Mouse (Mus musculus) forebrain, embryonic 15.5 days (tissue): ENCODE measurements around the gene Cdk17. TPM values are rescaled to one million over a fixed set of nuclear protein-coding genes. Genes with fewer than 3 reads are reported as not detected.
"Not testable (repeated sequence)": the region's sequence is repeated elsewhere in the genome, so short reads cannot be mapped to it uniquely, and the experiment has no call there.

Source experiments
- ATAC-seq: fragments of 200-750 bp; cut with Nextera tagmentation; replicated peaks from 2 replicates; pipeline ENCODE4 v1.8.0; 2017; ENCODE audit warnings: mild to moderate bottlenecking, moderate TSS enrichment, moderate library complexity
- H3K27ac ChIP-seq: fragments of 300-500 bp; sonication (generic); replicated peaks from 2 replicates; pipeline ENCODE4 v1.5.1; 2015; ENCODE audit warnings: mild to moderate bottlenecking, inconsistent platforms
- H3K27me3 ChIP-seq: fragments of 300-500 bp; sonication (generic); 2 replicates; pipeline ENCODE4 v1.6.1; 2015; ENCODE audit warnings: inconsistent platforms
- H3K36me3 ChIP-seq: fragments of 300-500 bp; sonication (generic); 2 replicates; pipeline ENCODE4 v1.6.1; 2015; ENCODE audit warnings: mild to moderate bottlenecking, inconsistent platforms
- H3K4me1 ChIP-seq: fragments of 300-500 bp; sonication (generic); 2 replicates; pipeline ENCODE4 v1.6.1; 2015; ENCODE audit warnings: inconsistent platforms
- H3K4me2 ChIP-seq: fragments of 300-500 bp; sonication (generic); replicated peaks from 2 replicates; pipeline ENCODE4 v1.6.1; 2015; ENCODE audit warnings: mild to moderate bottlenecking, inconsistent platforms
- H3K4me3 ChIP-seq: fragments of 300-500 bp; sonication (generic); 2 replicates; pipeline ENCODE4 v1.5.1; 2015; ENCODE audit warnings: mild to moderate bottlenecking, inconsistent platforms
- H3K9ac ChIP-seq: fragments of 300-500 bp; sonication (generic); replicated peaks from 2 replicates; pipeline ENCODE4 v1.6.1; 2015; ENCODE audit warnings: mild to moderate bottlenecking, inconsistent platforms
- H3K9me3 ChIP-seq: fragments of 300-500 bp; sonication (generic); 2 replicates; pipeline ENCODE4 v1.6.1; 2016; ENCODE audit warnings: inconsistent platforms
- WGBS: fragments of 180-500 bp; shearing (Covaris S2); methylation state at CpG from one replicate; pipeline ENCODE4 v1.1.7; 2015; ENCODE audit warnings: mixed read lengths; 5-methylcytosine and 5-hydroxymethylcytosine counted together
- polyA plus RNA-seq: library from polyadenylated mRNA; unstranded; fragments of >200 nt; fragmentation: Nextera tagmentation; extraction: Ambion mirVana; gene quantifications from 2 replicates; pipeline ENCODE4 v1.2.1, GENCODE M21; 2015

The Cdk17 gene
- polyA plus RNA-seq, 1 experiment from 2014 or later = 57.3 TPM

DNA sequence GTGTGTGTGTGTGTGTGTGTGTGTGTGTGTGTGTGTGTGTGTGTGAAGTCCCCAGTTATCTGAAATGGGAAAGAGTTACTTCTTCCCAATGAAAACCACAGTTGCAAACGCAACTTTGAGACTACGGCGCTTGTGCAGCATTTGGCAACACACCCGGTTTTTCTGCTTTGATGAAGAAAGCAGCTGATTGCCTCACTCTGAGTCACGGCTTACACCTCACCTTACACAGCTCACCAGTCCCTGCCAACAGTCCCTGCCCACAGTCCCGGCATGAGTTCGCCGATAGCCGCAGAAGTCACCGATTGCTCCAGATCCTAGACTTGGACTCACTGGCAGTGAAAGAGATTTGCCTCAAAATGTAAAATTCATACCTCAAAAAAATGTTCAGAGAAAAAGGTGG is 15.6 kb upstream of the Cdk17 start:
- Histone ChIP-seq H3K27ac (no peak overlapping the region), H3K4me1 (peaks cover 9% of the 10 kb centered on the region; the same call in 1 of the 2 replicates), H3K4me2 (no peak overlapping the region), H3K9me3 (no peaks in the 10 kb centered on the region), H3K27me3 (no peaks in the 10 kb centered on the region), H3K36me3 (no peaks in the 10 kb centered on the region), H3K4me3 (no peak overlapping the region), H3K9ac (no peak overlapping the region)
- 74% methylated on average over 10 of the region's 10 CpGs for WGBS
- no peak for ATAC-seq

DNA sequence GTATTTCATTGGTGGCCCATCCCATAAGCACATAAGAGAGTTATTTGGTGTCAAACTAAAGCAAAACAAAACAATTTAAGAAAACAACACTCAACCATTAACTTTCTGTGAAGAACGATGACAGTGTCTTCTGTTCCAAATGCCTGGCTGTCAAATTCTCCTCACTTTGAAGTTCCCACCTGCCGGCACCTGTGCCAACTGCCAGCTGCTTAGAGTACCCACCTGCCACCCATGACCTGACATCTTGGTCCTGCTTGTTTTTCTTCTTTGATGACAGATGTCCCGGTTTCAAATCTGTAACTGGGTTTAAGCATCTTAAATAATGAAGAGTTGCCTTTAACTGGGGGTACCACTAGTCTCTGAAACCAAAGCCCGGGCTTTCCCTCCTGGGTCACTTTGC is 14.1 kb upstream of the Cdk17 start:
- no peaks in the 10 kb centered on the region for H3K9me3 ChIP-seq
- ATAC-seq = no peak
- H3K9ac ChIP-seq = no peak overlapping the region
- no peak overlapping the region for H3K4me3 ChIP-seq
- H3K27ac ChIP-seq = no peak overlapping the region
- 83% methylated on average over 4 of the region's 4 CpGs for WGBS
- no peak overlapping the region for H3K4me2 ChIP-seq
- H3K27me3 ChIP-seq = no peaks in the 10 kb centered on the region
- no peaks in the 10 kb centered on the region for H3K36me3 ChIP-seq
- H3K4me1 ChIP-seq = peaks cover 9% of the 10 kb centered on the region; the same call in 1 of the 2 replicates

DNA sequence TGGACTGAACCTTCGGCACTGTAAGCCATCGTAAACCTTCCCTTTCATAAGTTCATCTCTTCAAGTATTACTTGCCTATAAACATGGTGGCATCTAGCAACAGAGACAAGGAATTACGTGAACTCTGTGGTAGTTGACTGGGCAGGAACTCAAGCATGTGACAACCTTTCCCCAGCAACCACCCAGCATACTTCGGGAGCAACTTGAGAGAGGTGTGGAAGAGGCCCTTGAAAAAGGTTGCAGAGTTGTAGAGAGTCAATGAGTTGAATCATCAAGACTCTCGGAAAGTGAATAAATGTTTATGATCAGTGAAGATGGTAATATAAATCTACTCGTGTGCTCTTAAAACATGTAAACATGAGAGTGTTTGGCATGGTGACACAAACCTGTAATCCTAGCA is 13.0 kb upstream of the Cdk17 start:
- Histone ChIP-seq H3K4me3 (no peak overlapping the region), H3K27ac (no peak overlapping the region), H3K27me3 (no peaks in the 10 kb centered on the region), H3K4me1 (peaks cover 9% of the 10 kb centered on the region; the same call in 1 of the 2 replicates), H3K36me3 (no peaks in the 10 kb centered on the region), H3K4me2 (no peak overlapping the region), H3K9ac (no peak overlapping the region), H3K9me3 (no peaks in the 10 kb centered on the region)
- WGBS = 95% methylated on average over 6 of the region's 6 CpGs
- ATAC-seq = no peak

GRCm38 (mm10) chr10:93149597-93149996 is 11.1 kb upstream of the Cdk17 start:
- no peak for ATAC-seq
- Histone ChIP-seq H3K9me3 (no peaks in the 10 kb centered on the region), H3K27ac (no peak overlapping the region), H3K4me1 (no peaks in the 10 kb centered on the region), H3K9ac (no peak overlapping the region), H3K36me3 (no peaks in the 10 kb centered on the region), H3K4me3 (no peak overlapping the region), H3K27me3 (no peaks in the 10 kb centered on the region), H3K4me2 (no peak overlapping the region)
- 83% methylated on average over 1 of the region's 2 CpGs for WGBS

DNA sequence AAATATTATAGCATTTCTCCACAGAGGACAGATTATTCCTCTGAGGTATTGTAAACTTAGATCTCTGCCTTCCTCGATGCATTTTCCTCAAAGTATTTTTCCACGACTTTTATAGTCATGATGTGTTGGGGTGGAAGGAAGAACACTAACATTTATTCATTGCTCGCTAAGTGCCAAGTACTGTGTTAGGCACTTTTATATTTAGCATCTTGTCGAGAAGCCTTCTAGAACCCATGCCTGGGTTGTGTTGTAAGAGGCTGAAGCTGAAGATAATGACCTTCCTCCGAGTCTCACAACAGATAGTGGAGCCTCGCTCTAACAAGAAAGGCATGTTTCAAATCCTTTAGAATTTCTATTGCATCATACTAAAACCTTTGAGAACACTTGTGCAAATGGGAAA is 8.9 kb upstream of the Cdk17 start:
- Histone ChIP-seq H3K4me2 (no peak overlapping the region), H3K36me3 (no peaks in the 10 kb centered on the region), H3K4me1 (no peaks in the 10 kb centered on the region), H3K4me3 (no peak overlapping the region), H3K9me3 (no peaks in the 10 kb centered on the region), H3K27me3 (no peaks in the 10 kb centered on the region), H3K27ac (no peak overlapping the region), H3K9ac (no peak overlapping the region)
- WGBS = 69% methylated on average over 6 of the region's 6 CpGs
- ATAC-seq = no peak

DNA sequence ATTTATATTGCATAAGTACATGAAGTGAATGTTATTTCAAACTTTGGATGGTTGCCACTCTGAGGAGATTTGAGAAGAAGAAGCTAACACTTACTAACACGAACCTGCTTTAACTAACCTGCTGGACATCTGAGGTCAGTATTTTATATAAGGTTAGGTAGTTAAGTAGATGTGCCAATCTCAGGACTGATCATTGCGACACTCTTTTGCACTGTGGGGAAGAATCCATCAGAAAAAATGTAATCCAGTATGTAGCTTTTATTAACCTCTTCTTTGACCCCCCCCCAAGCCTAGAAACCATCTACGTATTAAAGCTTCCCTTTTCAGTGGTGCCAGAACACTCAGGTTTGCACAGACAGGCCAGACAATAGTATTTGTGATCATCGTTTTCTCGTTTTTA is 8.0 kb upstream of the Cdk17 start:
- H3K27ac ChIP-seq = no peak overlapping the region
- H3K9ac ChIP-seq = no peak overlapping the region
- 91% methylated on average over 5 of the region's 5 CpGs for WGBS
- no peaks in the 10 kb centered on the region for H3K36me3 ChIP-seq
- no peaks in the 10 kb centered on the region for H3K9me3 ChIP-seq
- no peaks in the 10 kb centered on the region for H3K4me1 ChIP-seq
- H3K4me3 ChIP-seq = no peak overlapping the region
- H3K27me3 ChIP-seq = no peaks in the 10 kb centered on the region
- H3K4me2 ChIP-seq = no peak overlapping the region
- ATAC-seq = no peak

DNA sequence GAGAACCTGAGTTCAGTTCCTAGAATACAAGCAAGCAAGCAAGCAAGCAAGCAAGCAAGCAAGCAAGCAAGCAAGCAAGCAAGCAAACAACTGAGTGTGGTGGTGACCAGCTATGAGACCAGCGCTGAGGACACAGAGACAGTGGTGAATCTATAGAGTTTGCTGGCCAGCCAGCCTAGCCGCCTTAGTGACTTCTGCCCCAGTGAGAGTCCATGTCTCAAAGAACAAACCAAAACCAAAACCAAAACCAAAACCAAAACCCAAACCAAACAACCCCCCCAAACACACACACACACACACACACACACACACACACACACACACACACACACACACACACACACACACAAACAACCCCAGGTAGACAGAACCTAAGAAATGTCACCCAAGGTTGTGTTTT is 7.3 kb upstream of the Cdk17 start:
- ATAC-seq, H3K36me3 ChIP-seq: not testable (repeated sequence)

DNA sequence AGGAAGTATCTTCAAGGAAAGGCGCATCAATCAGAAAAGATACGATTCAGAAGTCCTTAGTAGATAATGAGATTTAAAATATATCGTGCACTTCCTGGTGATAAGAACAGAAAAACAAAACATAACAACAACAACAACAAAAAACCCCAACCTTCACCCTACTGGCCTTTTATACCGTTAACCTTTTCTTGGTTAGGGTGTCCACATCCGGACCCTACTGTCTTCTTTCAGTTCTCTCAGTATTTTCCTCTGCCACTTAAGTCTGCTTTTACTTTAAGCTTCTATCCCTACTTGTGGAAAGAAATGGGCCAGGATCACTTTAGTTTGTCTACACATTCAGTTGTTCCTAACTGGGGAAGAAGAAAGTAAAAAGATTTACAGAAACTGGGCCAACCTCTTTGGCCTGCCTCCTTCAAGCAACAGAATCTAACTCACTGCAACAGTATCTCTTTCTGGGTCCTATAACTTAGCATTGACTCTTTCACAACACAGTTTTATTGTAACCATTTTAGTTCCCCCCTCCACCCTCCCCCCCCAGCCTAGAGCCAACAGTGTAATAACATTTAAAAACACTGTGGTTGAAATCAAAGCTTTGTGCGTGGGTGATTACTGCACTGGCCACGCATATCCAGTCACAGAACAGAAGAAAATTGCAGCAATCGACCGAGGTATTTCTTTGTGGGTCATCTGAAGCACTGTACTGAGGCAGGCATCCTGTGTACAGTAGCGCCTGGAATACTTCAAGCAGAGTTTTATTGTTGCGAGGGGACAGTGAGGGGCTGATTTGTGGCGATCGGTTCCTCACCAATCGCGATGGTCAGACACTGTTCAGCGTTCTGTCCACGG is 801 bp upstream of the Cdk17 start:
- ATAC-seq = peak; percentile 77; the same call in 1 of the 2 replicates
- Histone ChIP-seq H3K27me3 (no peaks in the 10 kb centered on the region), H3K36me3 (no peaks in the 10 kb centered on the region), H3K4me3 (peak overlapping the region; percentile 89), H3K9me3 (no peaks in the 10 kb centered on the region), H3K4me1 (peaks cover 21% of the 10 kb centered on the region), H3K9ac (no peak overlapping the region; the same call in 1 of the 2 replicates), H3K4me2 (peak overlapping the region; percentile 73), H3K27ac (peak overlapping the region; percentile 99)
- 29% methylated on average over 17 of the region's 17 CpGs for WGBS

More for the DNA sequence above, 7.3 kb upstream of the Cdk17 start:
- H3K9me3 ChIP-seq, H3K4me3 ChIP-seq, H3K4me2 ChIP-seq, H3K4me1 ChIP-seq, H3K9ac ChIP-seq, H3K27me3 ChIP-seq, H3K27ac ChIP-seq: not testable (repeated sequence)
- 92% methylated on average over 2 of the region's 2 CpGs for whole genome bisulfite sequencing

GRCm38 (mm10) chr10:93160497-93160806 is 223 bp upstream of the Cdk17 start:
- Histone ChIP-seq H3K4me2 (peak overlapping the region; percentile 73), H3K27ac (peak overlapping the region; percentile 99), H3K4me3 (peak overlapping the region; percentile 89), H3K27me3 (no peaks in the 10 kb centered on the region), H3K9me3 (no peaks in the 10 kb centered on the region), H3K4me1 (peaks cover 27% of the 10 kb centered on the region), H3K36me3 (no peaks in the 10 kb centered on the region), H3K9ac (peak overlapping the region; percentile 92)
- 0% methylated on average over 26 of the region's 26 CpGs for WGBS
- ATAC-seq = peak; percentile 90

DNA sequence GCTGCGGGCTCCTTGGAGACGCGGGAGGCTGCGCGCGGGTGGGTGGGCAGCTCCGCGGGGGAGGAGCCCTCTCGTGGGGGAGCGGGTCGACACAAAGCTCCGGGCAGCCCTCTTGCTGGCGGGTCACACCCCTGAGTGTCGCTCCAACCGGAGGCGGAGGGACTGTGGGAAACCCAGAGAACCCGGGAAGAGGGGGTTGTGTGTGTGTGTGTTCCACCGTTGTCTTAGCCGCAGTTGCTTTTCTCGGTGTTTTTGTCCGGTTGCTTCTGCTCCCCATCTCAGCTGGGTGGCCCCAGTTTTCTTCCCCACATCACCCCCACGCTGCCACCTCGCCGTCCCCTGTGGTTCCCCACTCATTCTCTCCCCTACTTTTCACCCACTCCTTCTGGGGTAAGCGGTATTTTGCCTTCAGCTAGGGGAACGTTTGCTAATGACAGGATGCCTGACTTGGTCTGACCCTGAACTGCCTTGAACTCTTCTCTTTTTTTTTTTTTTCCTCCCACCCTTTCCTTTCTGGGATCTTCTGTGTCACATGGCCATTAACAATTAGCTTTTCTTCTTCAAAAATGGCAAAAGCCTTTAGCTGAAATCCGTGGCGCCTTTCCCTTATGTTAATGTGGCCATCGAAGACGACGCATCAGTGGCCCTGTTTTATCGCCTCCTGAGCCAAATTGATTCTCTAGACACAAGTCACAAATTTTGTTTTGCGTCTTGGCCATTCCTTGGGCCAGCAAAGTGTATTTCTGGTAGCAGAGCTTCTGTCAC is 1.0 kb downstream of the Cdk17 start:
- H3K4me2 ChIP-seq = peak overlapping the region; percentile 73
- no peaks in the 10 kb centered on the region for H3K9me3 ChIP-seq
- under 1% methylated on average over 31 of the region's 33 CpGs for WGBS
- ATAC-seq = peak; percentile 46
- peaks cover 40% of the 10 kb centered on the region for H3K4me1 ChIP-seq
- no peaks in the 10 kb centered on the region for H3K36me3 ChIP-seq
- H3K27ac ChIP-seq = peak overlapping the region; percentile 99
- no peaks in the 10 kb centered on the region for H3K27me3 ChIP-seq
- peak overlapping the region; percentile 92 for H3K9ac ChIP-seq
- peak overlapping the region; percentile 89 for H3K4me3 ChIP-seq

DNA sequence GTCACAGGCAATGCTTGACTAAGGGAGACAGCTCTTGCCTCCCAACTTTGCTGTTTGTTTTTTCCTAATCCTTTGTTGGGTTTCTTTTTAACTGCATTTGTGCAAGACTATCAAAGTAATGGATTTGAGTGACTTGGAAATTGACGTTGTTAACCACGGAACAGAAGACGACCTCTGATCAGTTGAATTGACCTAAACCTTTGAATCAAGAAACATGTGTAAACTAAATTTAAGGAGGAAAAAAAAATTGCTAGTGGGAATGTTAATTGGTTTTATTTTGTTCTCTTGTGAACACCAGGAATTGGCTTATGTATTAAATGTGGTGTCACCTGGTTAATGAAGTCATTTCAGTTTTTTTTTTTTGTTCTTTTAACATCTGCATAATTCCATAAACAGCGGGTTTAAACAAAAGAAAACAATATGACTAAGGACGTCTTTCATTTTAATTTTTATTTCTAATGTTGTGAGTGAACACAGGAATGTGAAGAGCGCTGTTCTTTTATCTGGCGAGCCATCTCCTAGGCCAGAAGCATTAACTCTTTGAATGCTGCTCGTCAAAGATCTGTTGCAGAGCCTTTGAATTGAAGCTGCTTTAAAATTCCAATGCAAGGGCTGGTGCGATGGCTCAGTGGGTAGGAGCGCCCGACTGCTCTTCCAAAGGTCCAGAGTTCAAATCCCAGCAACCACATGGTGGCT is 1.7 kb downstream of the Cdk17 start:
- peaks cover 42% of the 10 kb centered on the region for H3K4me1 ChIP-seq
- H3K4me2 ChIP-seq = peak overlapping the region; percentile 73
- ATAC-seq = no peak
- no peaks in the 10 kb centered on the region for H3K9me3 ChIP-seq
- H3K4me3 ChIP-seq = peak overlapping the region; percentile 89
- no peaks in the 10 kb centered on the region for H3K27me3 ChIP-seq
- no peaks in the 10 kb centered on the region for H3K36me3 ChIP-seq
- peak overlapping the region; percentile 99 for H3K27ac ChIP-seq
- WGBS = 6% methylated on average over 11 of the region's 11 CpGs
- peak overlapping the region; percentile 92 for H3K9ac ChIP-seq
